Comparison of ENCODE assay signal across 7 mouse cellular contexts in genomic region chr8:84207811-84208210, GRCm38 (mm10). TPM values are rescaled to one million over a fixed set of nuclear protein-coding genes. Genes with fewer than 3 reads are reported as not detected.
DNase-seq lines count a peak whose midpoint lies in the region.

No protein-coding gene starts in this region.

- DNase-seq in CD4-positive helper T cell, adult 2 months (ENCODE audit: low read depth, low spot score): peak; percentile 44
- peak; percentile 73 for DNase-seq in Muller cell, postnatal 12 days (ENCODE audit: inconsistent ontology term)
- peak; percentile 79 to 92 for DNase-seq in heart, adult 18-20 months
- DNase-seq in kidney, adult 8-10 months: peak; percentile 42 to 55
- DNase-seq in lung, postnatal 14 days: peak; percentile 73
- peak; percentile 53 to 68 for DNase-seq in thymus, postnatal 10 days (ENCODE audit: low spot score in 2 of 2)
- DNase-seq in left cerebral cortex, adult 8-10 months (ENCODE audit: low spot score in 2 of 2): no peak

RNA-seq across cellular contexts. Expression of gene Nanos3, which starts 22.8 kb away (rescaled TPM):
- 1 to 10 TPM in 1 of 2 experiments, not detected in 1; 1.2 TPM for total RNA-seq in heart, adult 18-20 months (2021)
- 1 to 10 TPM; 2.8 to 3.8 (median 3.2) TPM for total RNA-seq in left cerebral cortex, adult 8-10 months (2022)

RNA-seq across cellular contexts. Expression of gene Zswim4, which starts 29.0 kb away (rescaled TPM):
- 1 to 10 TPM; 6.4 to 6.6 TPM for total RNA-seq in heart, adult 18-20 months (2021)
- 10 to 100 TPM; 12.9 to 13.8 (median 13.3) TPM for total RNA-seq in left cerebral cortex, adult 8-10 months (2022)

RNA-seq across cellular contexts. Expression of gene D8Ertd738e, which starts 41.7 kb away (rescaled TPM):
- 100 to 1,000 TPM; 213 to 219 TPM for total RNA-seq in heart, adult 18-20 months (2021)
- total RNA-seq in left cerebral cortex, adult 8-10 months (2022): 100 to 1,000 TPM in 2 of 4 experiments, 10 to 100 TPM in 2; 97.1 to 133 (median 108) TPM

RNA-seq across cellular contexts. Expression of gene Mri1, which starts 49.3 kb away (rescaled TPM):
- total RNA-seq in heart, adult 18-20 months (2021): 10 to 100 TPM; 12.0 to 15.1 TPM
- 10 to 100 TPM; 14.3 to 18.7 (median 16.2) TPM for total RNA-seq in left cerebral cortex, adult 8-10 months (2022)

RNA-seq across cellular contexts. Expression of gene 4930432K21Rik, which starts 60.0 kb away (rescaled TPM):
- under 1 TPM; 0.35 to 0.59 TPM for total RNA-seq in heart, adult 18-20 months (2021)
- 1 to 10 TPM; 2.8 to 3.2 (median 3.1) TPM for total RNA-seq in left cerebral cortex, adult 8-10 months (2022)

Comparison
In these comparisons a context has a peak if more than half of its experiments do, and no peak if none do; other contexts are left out.
1. DNase-seq: peak in CD4-positive helper T cell, adult 2 months (single experiment), Muller cell, postnatal 12 days (single experiment), heart, adult 18-20 months (2 of 2), kidney, adult 8-10 months (2 of 2), lung, postnatal 14 days (single experiment) and thymus, postnatal 10 days (2 of 2); none in left cerebral cortex, adult 8-10 months (0 of 2).